Mouse (Mus musculus) lung, postnatal 0 days (tissue): ENCODE data around the gene Entpd2.

Source experiments
- CTCF ChIP-seq: IDR thresholded peaks from 2 replicates; pipeline ENCODE4 v1.5.1; 2016; ENCODE audit warnings: antibody characterized with exemption, mild to moderate bottlenecking
- EP300 ChIP-seq: IDR thresholded peaks from 2 replicates; pipeline ENCODE4 v1.6.1; 2016; ENCODE audit warnings: antibody characterized with exemption, mild to moderate bottlenecking, control low read depth

DNA sequence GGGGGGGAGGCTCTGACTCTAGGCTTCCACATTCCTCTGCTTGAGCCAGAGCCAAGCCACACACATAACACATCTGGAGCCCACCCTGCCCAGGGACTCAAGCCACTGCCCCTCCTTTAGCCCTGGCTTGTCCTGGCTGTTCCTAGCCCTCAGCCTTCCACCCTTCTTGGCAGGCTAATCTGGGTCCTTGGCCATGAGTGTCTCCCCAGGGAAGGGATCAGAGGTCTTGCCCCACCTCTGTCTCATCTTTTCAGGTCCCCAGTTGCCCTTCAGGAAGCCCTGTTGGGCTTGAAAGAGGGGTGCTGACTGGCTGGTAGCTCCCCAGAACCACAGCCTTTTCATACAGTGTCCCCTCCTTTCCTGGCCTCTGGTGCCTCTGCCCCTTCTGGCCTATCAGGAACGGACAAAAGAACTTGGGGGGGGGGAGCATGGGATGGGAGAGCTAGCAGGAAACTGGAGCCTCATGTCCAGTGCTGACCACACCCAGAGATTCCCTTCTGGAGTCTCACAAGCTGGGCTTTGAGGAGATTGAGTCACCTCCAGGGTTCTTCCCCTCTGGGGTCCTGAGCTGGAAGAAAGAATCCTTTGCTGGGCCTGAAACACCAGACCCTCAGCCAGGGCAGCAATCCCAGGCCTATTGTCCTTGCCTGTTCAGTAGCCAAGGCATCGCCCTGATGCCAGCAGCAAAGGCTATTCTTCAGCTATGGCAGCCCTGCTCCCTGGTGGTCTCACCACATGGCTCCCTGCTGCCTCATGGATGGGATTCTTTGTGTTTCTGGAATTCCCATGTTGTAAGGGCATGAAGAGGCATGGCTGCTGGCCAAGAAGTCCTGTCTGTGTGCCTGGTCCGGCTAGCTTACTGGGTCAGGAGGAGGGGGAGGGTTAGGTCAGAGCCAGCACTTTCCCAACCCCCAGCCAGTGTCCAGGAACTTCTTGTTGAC, 1.1 kb upstream of the Entpd2 start:
- TF ChIP-seq EP300 (no peak), CTCF (no peak)
